In genomic region chr11:64549380-64549779, GRCm38 (mm10) we compare ENCODE assay signal across 21 mouse cellular contexts.
DNase-seq lines count a peak whose midpoint lies in the region; ATAC-seq lines count a peak whose summit lies in the region.
"Had no signal": no experiment of that assay in that cellular context is flagged by ENCODE, and none has a peak within 500 bp of the region (broad histone marks: within the 10 kb centered on the region; RNA-seq: fewer than 3 reads in every experiment).

No protein-coding gene starts in this region.

- H3K9ac ChIP-seq in hindbrain, embryonic 16.5 days (ENCODE audit: low read depth, low read length) = no peak overlapping the region
- H3K9ac ChIP-seq in neural tube, embryonic 15.5 days (replicated peaks) = no peak overlapping the region
- H3K9ac ChIP-seq in limb, embryonic 11.5 days (ENCODE audit: low read length) = no peak overlapping the region
- H3K9ac ChIP-seq: embryonic facial prominence, embryonic 15.5 days; liver, embryonic 12.5 days had no signal

- 30% methylated on average over 7 of the region's 7 CpGs for WGBS in hindbrain, embryonic 10.5 days
- 32% methylated on average over 7 of the region's 7 CpGs for WGBS in hindbrain, embryonic 16.5 days
- 47% methylated on average over 7 of the region's 7 CpGs for WGBS in neural tube, embryonic 15.5 days
- 18% methylated on average over 7 of the region's 7 CpGs for WGBS in limb, embryonic 11.5 days

- peaks cover 20% of the 10 kb centered on the region for H3K4me1 ChIP-seq in hindbrain, embryonic 10.5 days (replicated peaks)
- H3K4me1 ChIP-seq in hindbrain, embryonic 16.5 days (ENCODE audit: control insufficient read depth, insufficient read depth, low read depth, low read length) = no peaks in the 10 kb centered on the region
- H3K4me1 ChIP-seq in neural tube, embryonic 15.5 days = no peaks in the 10 kb centered on the region
- 0 out of 2 replicates have a peak, but pooled peaks cover 3% of the 10 kb centered on the region for H3K4me1 ChIP-seq in limb, embryonic 11.5 days (ENCODE audit: control insufficient read depth, insufficient read depth, low read length)
- H3K4me1 ChIP-seq: liver, embryonic 12.5 days had no signal

- peak; percentile 59 for DNase-seq in hindbrain, embryonic 10.5 days (ENCODE audit: low spot score)
- peak; percentile 31 for DNase-seq in neural tube, embryonic 10.5 days (ENCODE audit: extremely low spot score, low spot score)
- peak; percentile 63 for DNase-seq in limb, embryonic 11.5 days (ENCODE audit: low spot score)
- DNase-seq in right cerebral cortex, postnatal 10 days (ENCODE audit: low spot score in 2 of 2) = no peak
- no peak for DNase-seq in right cerebral cortex, adult 2 months (ENCODE audit: low spot score in 2 of 2)
- DNase-seq: adrenal gland, postnatal 10 days; cerebellum, adult 11-12 months; cerebellum, postnatal 25 days; heart, adult 2 months; heart, postnatal 10 days; kidney, adult 8-10 months; kidney, postnatal 4 days; right cerebral cortex, postnatal 4 days; thymus, postnatal 4 days had no signal

- H3K4me2 ChIP-seq in hindbrain, embryonic 16.5 days (ENCODE audit: low read length) = no peak overlapping the region
- no peak overlapping the region for H3K4me2 ChIP-seq in neural tube, embryonic 15.5 days
- H3K4me2 ChIP-seq in limb, embryonic 11.5 days (ENCODE audit: low read depth, severe bottlenecking) = no peak overlapping the region
- H3K4me2 ChIP-seq: embryonic facial prominence, embryonic 15.5 days; liver, embryonic 12.5 days had no signal

- no peaks in the 10 kb centered on the region; the same call in 1 of the 2 replicates for H3K27me3 ChIP-seq in hindbrain, embryonic 10.5 days (ENCODE audit: insufficient read depth, poor library complexity, severe bottlenecking)
- H3K27me3 ChIP-seq in hindbrain, embryonic 16.5 days (replicated peaks; ENCODE audit: control insufficient read depth, insufficient read depth, low read length) = no peaks in the 10 kb centered on the region
- H3K27me3 ChIP-seq in neural tube, embryonic 15.5 days (replicated peaks) = no peaks in the 10 kb centered on the region
- H3K27me3 ChIP-seq in limb, embryonic 11.5 days (ENCODE audit: control insufficient read depth, insufficient read depth, low read length) = 0 out of 2 replicates have a peak, but pooled peaks cover 2% of the 10 kb centered on the region
- H3K27me3 ChIP-seq: CH12.LX; liver, embryonic 12.5 days had no signal

- H3K4me3 ChIP-seq in hindbrain, embryonic 10.5 days = no peak overlapping the region
- no peak overlapping the region for H3K4me3 ChIP-seq in hindbrain, embryonic 16.5 days (ENCODE audit: low read length)
- no peak overlapping the region for H3K4me3 ChIP-seq in neural tube, embryonic 15.5 days (replicated peaks)
- H3K4me3 ChIP-seq in limb, embryonic 11.5 days (ENCODE audit: low read depth, low read length) = no peak overlapping the region
- H3K4me3 ChIP-seq: embryonic facial prominence, embryonic 15.5 days; forebrain, embryonic 10.5 days; heart, adult 2 months; liver, embryonic 12.5 days had no signal

- no peaks in the 10 kb centered on the region for H3K36me3 ChIP-seq in hindbrain, embryonic 10.5 days
- no peaks in the 10 kb centered on the region for H3K36me3 ChIP-seq in hindbrain, embryonic 16.5 days (ENCODE audit: control insufficient read depth, insufficient read depth, low read length)
- H3K36me3 ChIP-seq in neural tube, embryonic 15.5 days = no peaks in the 10 kb centered on the region
- H3K36me3 ChIP-seq in limb, embryonic 11.5 days (ENCODE audit: control insufficient read depth, insufficient read depth, low read length) = no peaks in the 10 kb centered on the region
- H3K36me3 ChIP-seq: embryonic facial prominence, embryonic 15.5 days; forebrain, embryonic 10.5 days; liver, embryonic 12.5 days had no signal

- H3K27ac ChIP-seq in hindbrain, embryonic 10.5 days = peak overlapping the region; percentile 1
- no peak overlapping the region for H3K27ac ChIP-seq in hindbrain, embryonic 16.5 days (ENCODE audit: low read depth, low read length)
- no peak overlapping the region for H3K27ac ChIP-seq in neural tube, embryonic 15.5 days (replicated peaks)
- no peak overlapping the region for H3K27ac ChIP-seq in limb, embryonic 11.5 days (replicated peaks; ENCODE audit: low read depth, low read length)
- H3K27ac ChIP-seq: embryonic facial prominence, embryonic 15.5 days; forebrain, embryonic 10.5 days; heart, adult 2 months; liver, embryonic 12.5 days had no signal

- no peaks in the 10 kb centered on the region for H3K9me3 ChIP-seq in hindbrain, embryonic 10.5 days
- no peaks in the 10 kb centered on the region for H3K9me3 ChIP-seq in hindbrain, embryonic 16.5 days (ENCODE audit: control insufficient read depth, low read length)
- no peaks in the 10 kb centered on the region for H3K9me3 ChIP-seq in neural tube, embryonic 15.5 days (replicated peaks)
- no peaks in the 10 kb centered on the region for H3K9me3 ChIP-seq in limb, embryonic 11.5 days (ENCODE audit: control insufficient read depth, low read length)
- H3K9me3 ChIP-seq: embryonic facial prominence, embryonic 15.5 days; forebrain, embryonic 10.5 days; liver, embryonic 12.5 days had no signal

- no peak for ATAC-seq in hindbrain, embryonic 16.5 days
- no peak for ATAC-seq in neural tube, embryonic 15.5 days (ENCODE audit: low FRiP score)
- 0 out of 2 replicates have a peak, but pooled peaks have one; percentile 13 for ATAC-seq in limb, embryonic 11.5 days (ENCODE audit: insufficient number of reproducible peaks, low FRiP score, low TSS enrichment, low read depth)
- no peak for ATAC-seq in megakaryocyte progenitor cell, adult 5-6 weeks (replicated peaks; ENCODE audit: poor library complexity)
- ATAC-seq: liver, embryonic 12.5 days had no signal

Comparison
In these comparisons a context has a peak if more than half of its experiments do, and no peak if none do; other contexts are left out.
1. DNase-seq: peak in hindbrain, embryonic 10.5 days (single experiment), neural tube, embryonic 10.5 days (single experiment) and limb, embryonic 11.5 days (single experiment); none in right cerebral cortex, postnatal 10 days (0 of 2) and right cerebral cortex, adult 2 months (0 of 2).